Mouse (Mus musculus) olfactory bulb, adult 2 months (tissue): ENCODE measurements around the gene Cacna1i.

Source experiments
- CTCF ChIP-seq: fragments of 200-500 bp; IDR thresholded peaks from 2 replicates; pipeline ENCODE4 v1.5.1; 2012; ENCODE audit warnings: low read depth, mild to moderate bottlenecking, low read length, moderate library complexity; ENCODE audit not compliant: insufficient read depth
- POLR2A ChIP-seq: fragments of 200-500 bp; IDR thresholded peaks from 2 replicates; pipeline ENCODE4 v1.6.1; 2012; ENCODE audit warnings: mild to moderate bottlenecking, low read depth, low read length, moderate library complexity; ENCODE audit not compliant: insufficient read depth

- TF ChIP-seq CTCF (no peak), POLR2A (no peak)
Measured at GRCm38 (mm10) chr15:80317841-80318530, 30.9 kb downstream of the Cacna1i start.
